Mouse (Mus musculus): ENCODE measurements around the gene Uhrf1.

The Uhrf1 gene

GRCm38 (mm10) chr17:56283316-56283715, 19.8 kb upstream of the Uhrf1 start:
- Histone ChIP-seq H3K36me3 (ENCODE audit: control insufficient read depth, insufficient read depth, low read length, poor library complexity, severe bottlenecking) (peaks cover 2% of the 10 kb centered on the region; the same call in 1 of the 2 replicates), H3K27me3 (ENCODE audit: control insufficient read depth, insufficient read depth, low read length, poor library complexity, severe bottlenecking) (no peaks in the 10 kb centered on the region)
- no peak for DNase-seq (ENCODE audit: low read depth, low spot score)

DNA sequence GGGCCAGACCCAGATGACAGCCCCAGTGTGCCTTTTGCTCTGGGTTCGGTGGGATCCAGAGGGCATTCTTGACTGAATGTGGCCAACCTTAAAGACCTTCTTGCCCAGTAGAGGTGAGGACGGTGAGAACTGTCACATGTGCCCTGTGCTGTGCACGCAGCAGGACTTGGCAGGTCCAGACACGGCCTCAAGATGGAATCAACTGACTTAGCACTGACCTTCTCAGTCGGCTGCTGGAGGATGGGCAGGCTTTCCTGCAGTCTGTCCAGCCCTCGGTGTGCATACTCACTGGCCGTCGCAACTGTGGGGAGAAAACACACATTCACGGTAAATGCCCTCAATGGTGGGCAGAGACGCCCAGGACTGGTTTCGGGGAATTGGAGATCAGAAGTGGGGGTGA, 17.1 kb upstream of the Uhrf1 start:
- peaks cover 2% of the 10 kb centered on the region; the same call in 1 of the 2 replicates for H3K36me3 ChIP-seq (ENCODE audit: control insufficient read depth, insufficient read depth, low read length, poor library complexity, severe bottlenecking)
- no peaks in the 10 kb centered on the region for H3K27me3 ChIP-seq (ENCODE audit: control insufficient read depth, insufficient read depth, low read length, poor library complexity, severe bottlenecking)
- DNase-seq (ENCODE audit: low read depth, low spot score), result no peak

- H3K36me3 ChIP-seq (ENCODE audit: control insufficient read depth, insufficient read depth, low read length, poor library complexity, severe bottlenecking), result peaks cover 2% of the 10 kb centered on the region; the same call in 1 of the 2 replicates
- no peak for DNase-seq (ENCODE audit: low read depth, low spot score)
- no peaks in the 10 kb centered on the region for H3K27me3 ChIP-seq (ENCODE audit: control insufficient read depth, insufficient read depth, low read length, poor library complexity, severe bottlenecking)
Observed at GRCm38 (mm10) chr17:56287830-56288229, 15.3 kb upstream of the Uhrf1 start.

DNA sequence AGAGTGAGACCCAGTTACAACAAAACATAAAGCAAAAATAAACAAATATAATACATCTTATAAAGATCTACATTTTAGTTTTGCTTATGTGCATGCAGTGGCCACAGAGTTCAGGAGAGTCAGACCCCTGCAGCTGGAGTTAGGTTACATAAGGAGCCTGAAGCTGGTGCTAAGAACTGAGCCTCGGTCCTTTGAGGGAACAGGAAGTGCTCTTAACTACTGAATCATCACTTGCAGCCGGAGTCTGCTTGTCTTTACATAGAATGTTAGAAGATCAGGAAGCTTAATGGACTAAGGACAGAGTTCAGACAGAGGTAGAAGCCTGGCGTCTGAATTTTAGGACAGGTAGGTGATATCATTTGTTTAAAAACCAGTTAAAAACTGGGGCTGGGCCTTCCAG, 14.3 kb upstream of the Uhrf1 start:
- Histone ChIP-seq H3K27me3 (ENCODE audit: control insufficient read depth, insufficient read depth, low read length, poor library complexity, severe bottlenecking) (no peaks in the 10 kb centered on the region), H3K36me3 (ENCODE audit: control insufficient read depth, insufficient read depth, low read length, poor library complexity, severe bottlenecking) (peaks cover 2% of the 10 kb centered on the region; the same call in 1 of the 2 replicates)
- DNase-seq (ENCODE audit: low read depth, low spot score), result no peak

- peak; percentile 51 for DNase-seq (ENCODE audit: low read depth, low spot score)
Observed at GRCm38 (mm10) chr17:56289371-56290331, 13.5 kb upstream of the Uhrf1 start.

GRCm38 (mm10) chr17:56290388-56291170, 12.5 kb upstream of the Uhrf1 start:
- H3K27me3 ChIP-seq (ENCODE audit: control insufficient read depth, insufficient read depth, low read length, poor library complexity, severe bottlenecking), result no peaks in the 10 kb centered on the region
- H3K36me3 ChIP-seq (ENCODE audit: control insufficient read depth, insufficient read depth, low read length, poor library complexity, severe bottlenecking), result peaks cover 1% of the 10 kb centered on the region; the same call in 1 of the 2 replicates
- peak; percentile 90 for DNase-seq (ENCODE audit: low read depth, low spot score)

More at GRCm38 (mm10) chr17:56289371-56290331, 13.5 kb upstream of the Uhrf1 start:
- H3K27me3 ChIP-seq (ENCODE audit: control insufficient read depth, insufficient read depth, low read length, poor library complexity, severe bottlenecking), result no peaks in the 10 kb centered on the region
- H3K36me3 ChIP-seq (ENCODE audit: control insufficient read depth, insufficient read depth, low read length, poor library complexity, severe bottlenecking), result peaks cover 2% of the 10 kb centered on the region; the same call in 1 of the 2 replicates

GRCm38 (mm10) chr17:56291171-56291511, 12.0 kb upstream of the Uhrf1 start:
- Histone ChIP-seq H3K36me3 (ENCODE audit: control insufficient read depth, insufficient read depth, low read length, poor library complexity, severe bottlenecking) (no peaks in the 10 kb centered on the region), H3K27me3 (ENCODE audit: control insufficient read depth, insufficient read depth, low read length, poor library complexity, severe bottlenecking) (no peaks in the 10 kb centered on the region)
- peak; percentile 89 for DNase-seq (ENCODE audit: low read depth, low spot score)

DNA sequence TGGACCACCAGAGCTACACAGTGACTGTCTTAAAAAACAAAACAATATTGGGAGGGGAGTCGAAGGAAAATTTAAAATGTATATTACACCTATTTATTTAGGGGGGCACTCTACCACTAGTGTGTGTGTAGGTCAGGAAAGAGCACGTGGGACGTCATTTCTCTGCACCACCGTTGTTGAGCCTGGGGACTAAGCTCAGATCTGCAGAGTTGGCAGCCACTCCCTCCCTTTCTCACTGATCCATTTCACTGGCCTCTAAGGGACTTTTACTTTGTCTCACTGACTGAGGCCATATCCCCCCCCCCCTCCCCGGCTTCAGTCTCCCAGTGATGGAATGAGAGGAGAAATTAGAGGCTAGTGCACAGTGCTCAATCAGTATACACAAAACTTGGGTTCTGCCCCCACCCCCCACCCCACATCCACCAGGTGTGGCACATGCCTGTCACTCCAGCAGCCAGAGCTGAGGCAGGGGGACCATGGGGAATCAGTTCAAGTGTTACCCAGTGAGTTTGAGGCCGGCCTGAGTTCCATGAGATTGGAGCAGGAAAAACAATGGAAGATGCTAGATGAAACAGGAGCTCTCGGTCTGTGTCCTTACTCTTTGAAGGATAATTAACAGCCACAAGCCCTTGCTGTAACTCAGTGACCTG, 11.2 kb upstream of the Uhrf1 start:
- Histone ChIP-seq H3K36me3 (ENCODE audit: control insufficient read depth, insufficient read depth, low read length, poor library complexity, severe bottlenecking) (no peaks in the 10 kb centered on the region), H3K27me3 (ENCODE audit: control insufficient read depth, insufficient read depth, low read length, poor library complexity, severe bottlenecking) (no peaks in the 10 kb centered on the region)
- no peak for DNase-seq (ENCODE audit: low read depth, low spot score)

DNA sequence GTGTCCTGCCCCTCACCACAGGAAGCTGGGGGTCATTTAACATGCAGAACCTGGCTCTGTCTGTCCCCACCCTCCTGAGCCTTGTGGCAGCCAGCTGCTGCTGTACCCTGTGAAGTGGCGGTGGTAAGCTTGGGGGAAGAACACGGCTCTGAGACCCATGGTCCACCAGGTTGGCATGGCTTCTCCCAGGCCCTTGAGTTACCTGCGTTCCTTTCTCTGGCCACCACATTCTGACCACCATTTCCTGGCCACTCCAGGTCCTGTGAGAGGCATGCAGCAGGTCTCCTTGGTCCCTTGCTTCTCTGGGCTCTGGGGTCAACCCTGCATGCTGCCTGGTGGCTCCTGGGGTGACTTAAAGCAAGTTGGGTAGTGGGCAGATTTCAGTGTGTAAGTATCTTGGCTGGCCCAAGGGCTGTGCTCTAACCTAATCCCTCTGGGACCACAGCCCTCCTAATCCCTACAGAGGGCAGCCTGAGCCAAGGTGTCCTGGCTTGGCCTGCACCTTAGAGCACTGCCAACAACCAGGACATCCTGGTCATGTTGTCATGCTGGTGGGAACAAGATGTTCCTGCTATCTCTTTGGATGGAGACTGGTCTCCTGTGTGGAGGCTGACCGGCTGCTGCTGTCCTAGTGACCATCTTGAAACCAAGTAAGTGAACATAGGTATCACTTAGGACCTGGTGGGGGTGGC, 10.4 kb upstream of the Uhrf1 start, which contains the start of gene Plin3:
Gene Plin3, minus strand, starts transcription at position 343 of the 692 bp plus-strand sequence.
- no peak for DNase-seq (ENCODE audit: low read depth, low spot score)
- Histone ChIP-seq H3K36me3 (ENCODE audit: control insufficient read depth, insufficient read depth, low read length, poor library complexity, severe bottlenecking) (no peaks in the 10 kb centered on the region), H3K27me3 (ENCODE audit: control insufficient read depth, insufficient read depth, low read length, poor library complexity, severe bottlenecking) (no peaks in the 10 kb centered on the region)

- no peaks in the 10 kb centered on the region for H3K36me3 ChIP-seq (ENCODE audit: control insufficient read depth, insufficient read depth, low read length, poor library complexity, severe bottlenecking)
- no peaks in the 10 kb centered on the region for H3K27me3 ChIP-seq (ENCODE audit: control insufficient read depth, insufficient read depth, low read length, poor library complexity, severe bottlenecking)
- DNase-seq (ENCODE audit: low read depth, low spot score), result no peak
Observed at GRCm38 (mm10) chr17:56293291-56293690, 9.8 kb upstream of the Uhrf1 start.

DNA sequence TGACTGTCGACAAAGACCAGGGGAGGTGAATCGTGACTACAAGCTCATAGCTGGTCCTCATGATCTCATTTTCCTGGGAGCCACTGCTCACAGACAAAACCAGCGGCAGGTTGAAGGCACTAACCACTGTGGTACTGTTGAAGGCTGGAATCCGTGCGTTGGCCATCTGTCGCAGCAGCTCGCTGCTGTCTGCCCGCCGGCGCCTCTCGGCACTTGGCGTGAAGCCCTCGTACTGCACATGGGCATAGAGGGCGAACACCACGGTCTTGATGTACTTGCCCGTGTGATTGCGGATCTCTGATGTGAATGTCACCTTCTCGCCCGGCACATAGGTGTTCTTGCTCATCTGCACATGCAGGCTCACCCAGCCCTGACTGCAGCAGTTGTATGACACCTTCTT, 8.9 kb upstream of the Uhrf1 start:
- Histone ChIP-seq H3K36me3 (ENCODE audit: control insufficient read depth, insufficient read depth, low read length, poor library complexity, severe bottlenecking) (no peaks in the 10 kb centered on the region), H3K27me3 (ENCODE audit: control insufficient read depth, insufficient read depth, low read length, poor library complexity, severe bottlenecking) (no peaks in the 10 kb centered on the region)
- no peak for DNase-seq (ENCODE audit: low read depth, low spot score)

- no peaks in the 10 kb centered on the region for H3K36me3 ChIP-seq (ENCODE audit: control insufficient read depth, insufficient read depth, low read length, poor library complexity, severe bottlenecking)
Observed at GRCm38 (mm10) chr17:56296201-56296600, 6.9 kb upstream of the Uhrf1 start.

GRCm38 (mm10) chr17:56298238-56298637, 4.9 kb upstream of the Uhrf1 start:
- Histone ChIP-seq H3K27me3 (ENCODE audit: control insufficient read depth, insufficient read depth, low read length, poor library complexity, severe bottlenecking) (no peaks in the 10 kb centered on the region), H3K36me3 (ENCODE audit: control insufficient read depth, insufficient read depth, low read length, poor library complexity, severe bottlenecking) (no peaks in the 10 kb centered on the region)
- DNase-seq (ENCODE audit: low read depth, low spot score), result no peak

More at GRCm38 (mm10) chr17:56296201-56296600, 6.9 kb upstream of the Uhrf1 start:
- no peak for DNase-seq (ENCODE audit: low read depth, low spot score)
- H3K27me3 ChIP-seq (ENCODE audit: control insufficient read depth, insufficient read depth, low read length, poor library complexity, severe bottlenecking), result no peaks in the 10 kb centered on the region

- Histone ChIP-seq H3K36me3 (ENCODE audit: control insufficient read depth, insufficient read depth, low read length, poor library complexity, severe bottlenecking) (no peaks in the 10 kb centered on the region), H3K27me3 (ENCODE audit: control insufficient read depth, insufficient read depth, low read length, poor library complexity, severe bottlenecking) (no peaks in the 10 kb centered on the region)
- no peak for DNase-seq (ENCODE audit: low read depth, low spot score)
Observed at GRCm38 (mm10) chr17:56300186-56300585, 2.9 kb upstream of the Uhrf1 start, which contains the start of gene Arrdc5. Gene Arrdc5, minus strand, starts transcription at chr17:56300286.

All from splenic B cell, adult 2 months (primary cell).